Mouse (Mus musculus): ENCODE data around the gene Taar4. TPM values are rescaled to one million over a fixed set of nuclear protein-coding genes. Genes with fewer than 3 reads are reported as not detected.

Gene Taar4
- polyA plus RNA-seq, 1 experiment from 2014 or later = not detected

DNA sequence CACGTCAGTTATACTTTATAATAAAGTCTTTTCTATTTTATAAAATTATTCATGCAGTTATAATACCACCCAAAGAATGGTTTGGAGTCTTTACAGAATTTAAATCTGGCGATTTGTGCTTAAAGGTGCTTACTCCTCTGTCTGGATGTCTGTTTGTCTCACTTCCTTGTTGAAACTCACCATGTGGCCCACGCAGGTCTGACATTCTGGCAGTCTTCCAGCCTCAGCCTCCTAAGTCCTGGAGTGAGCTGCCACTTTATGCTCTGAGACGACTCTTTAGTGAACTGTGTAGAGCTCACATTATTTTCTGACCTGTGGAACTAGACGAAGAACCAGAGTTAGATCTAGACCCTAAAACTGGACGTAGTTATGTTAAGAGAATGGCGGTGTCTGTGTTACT is 12.3 kb upstream of the Taar4 start:
- DNase-seq (ENCODE audit: low spot score) = no peak
- H3K36me3 ChIP-seq (ENCODE audit: insufficient read depth, low read length) = no peaks in the 10 kb centered on the region

DNA sequence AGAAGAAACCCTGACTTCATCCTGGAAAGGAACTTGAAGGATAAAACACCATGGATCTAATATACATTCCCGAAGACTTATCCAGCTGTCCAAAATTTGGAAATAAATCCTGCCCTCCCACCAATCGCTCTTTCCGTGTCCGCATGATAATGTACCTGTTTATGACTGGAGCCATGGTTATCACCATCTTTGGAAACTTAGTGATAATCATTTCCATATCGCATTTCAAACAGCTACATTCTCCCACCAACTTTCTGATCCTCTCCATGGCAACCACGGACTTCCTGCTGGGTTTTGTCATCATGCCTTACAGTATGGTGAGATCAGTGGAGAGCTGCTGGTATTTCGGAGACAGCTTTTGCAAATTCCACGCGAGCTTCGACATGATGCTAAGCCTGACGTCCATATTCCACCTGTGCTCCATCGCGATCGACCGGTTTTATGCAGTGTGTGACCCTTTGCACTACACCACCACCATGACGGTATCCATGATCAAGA is 10.7 kb upstream of the Taar4 start, which contains the start of gene Taar3:
TSS of gene Taar3 (plus strand) at position 51 of the 498 bp plus-strand sequence.
- no peak within 1 kb of the TSS for H3K4me3 ChIP-seq (replicated peaks; ENCODE audit: low read depth, low read length)
- H3K27ac ChIP-seq = no peak within 1 kb of the TSS
- no peak within 1 kb of the TSS for H3K4me2 ChIP-seq (ENCODE audit: low read length)
- no peak within 1 kb of the TSS for H3K9ac ChIP-seq (ENCODE audit: low read depth, low read length)
- DNase-seq (ENCODE audit: low spot score) (no peak), ATAC-seq (replicated peaks; ENCODE audit: low FRiP score, low read depth) (no peak)
- 90% methylated on average over 16 of the region's 16 CpGs for WGBS
- no peaks in the 10 kb centered on the region for H3K36me3 ChIP-seq (ENCODE audit: insufficient read depth, low read length)
- H3K4me1 ChIP-seq (replicated peaks; ENCODE audit: insufficient read depth, low read length) = no peaks in the 10 kb centered on the region
- no peaks in the 10 kb centered on the region for H3K9me3 ChIP-seq (replicated peaks; ENCODE audit: low read length)
- no peaks in the 10 kb centered on the region for H3K27me3 ChIP-seq (ENCODE audit: insufficient read depth, low read length)
- no peak for TF ChIP-seq CTCF (IDR thresholded peaks at IDR 0.05; ENCODE audit: low read depth)

More for the DNA sequence above, 12.3 kb upstream of the Taar4 start:
- H3K4me1 ChIP-seq (replicated peaks; ENCODE audit: insufficient read depth, low read length) = no peaks in the 10 kb centered on the region
- no peak overlapping the region for H3K9ac ChIP-seq (ENCODE audit: low read depth, low read length)
- no peak overlapping the region for H3K4me3 ChIP-seq (replicated peaks; ENCODE audit: low read depth, low read length)
- ATAC-seq (replicated peaks; ENCODE audit: low FRiP score, low read depth) = no peak
- no peaks in the 10 kb centered on the region for H3K27me3 ChIP-seq (ENCODE audit: insufficient read depth, low read length)
- H3K9me3 ChIP-seq (replicated peaks; ENCODE audit: low read length) = no peaks in the 10 kb centered on the region
- no peak for TF ChIP-seq CTCF (IDR thresholded peaks at IDR 0.05; ENCODE audit: low read depth)
- H3K4me2 ChIP-seq (ENCODE audit: low read length) = no peak overlapping the region
- WGBS = 57% methylated on average over 7 of the region's 7 CpGs
- H3K27ac ChIP-seq = no peak overlapping the region

DNA sequence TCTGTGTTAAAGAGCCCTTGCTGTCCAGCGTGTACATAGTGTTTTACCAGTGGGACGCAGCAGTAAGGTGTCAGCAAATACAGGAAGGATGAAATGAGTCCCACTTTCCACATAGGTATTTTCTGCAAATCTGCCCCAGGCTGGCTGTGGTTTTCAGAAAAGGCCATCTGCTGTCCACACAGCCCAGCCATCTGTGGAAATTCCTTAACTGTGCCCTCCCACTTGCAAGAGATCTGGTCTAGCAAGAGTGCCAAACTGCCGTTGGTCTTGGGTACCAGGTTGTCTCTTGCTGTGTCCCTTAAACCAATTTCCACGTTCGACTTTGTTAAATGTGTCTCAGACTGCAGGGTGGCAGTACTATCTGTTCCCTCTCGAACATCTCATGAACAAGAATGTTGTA is 8.6 kb upstream of the Taar4 start:
- no peak for DNase-seq (ENCODE audit: low spot score)
- no peak overlapping the region for H3K9ac ChIP-seq (ENCODE audit: low read depth, low read length)

DNA sequence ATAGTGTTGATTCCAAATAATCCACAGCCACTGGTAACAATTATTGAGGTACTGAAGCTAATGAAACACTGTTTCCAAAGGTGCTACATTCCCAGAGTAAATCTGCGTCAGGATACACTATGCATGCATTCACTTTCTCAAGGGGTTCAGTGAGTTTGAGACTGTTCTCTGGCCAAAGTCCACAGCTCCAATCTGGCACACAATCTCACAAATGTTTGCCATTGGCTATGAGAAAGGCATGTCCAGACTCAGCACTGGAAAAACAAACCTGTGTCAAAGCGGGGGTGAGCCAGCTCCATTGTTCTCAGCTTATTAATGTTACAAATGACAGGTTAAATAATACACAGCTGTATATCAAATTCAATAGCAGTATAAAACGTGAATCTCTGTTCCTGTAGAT is 1.2 kb upstream of the Taar4 start:
- ATAC-seq (replicated peaks; ENCODE audit: low FRiP score, low read depth) (peak; percentile 80), DNase-seq (ENCODE audit: low spot score) (peak; percentile 33)
- Histone ChIP-seq H3K9me3 (replicated peaks; ENCODE audit: low read length) (no peaks in the 10 kb centered on the region), H3K36me3 (ENCODE audit: insufficient read depth, low read length) (no peaks in the 10 kb centered on the region), H3K4me1 (replicated peaks; ENCODE audit: insufficient read depth, low read length) (no peaks in the 10 kb centered on the region), H3K27me3 (ENCODE audit: insufficient read depth, low read length) (no peaks in the 10 kb centered on the region), H3K4me2 (ENCODE audit: low read length) (no peak overlapping the region), H3K4me3 (replicated peaks; ENCODE audit: low read depth, low read length) (no peak overlapping the region), H3K9ac (ENCODE audit: low read depth, low read length) (no peak overlapping the region), H3K27ac (no peak overlapping the region)
- no peak for TF ChIP-seq CTCF (IDR thresholded peaks at IDR 0.05; ENCODE audit: low read depth)
- WGBS = 24% methylated on average over 3 of the region's 3 CpGs

More for the DNA sequence above, 8.6 kb upstream of the Taar4 start:
- WGBS = 80% methylated on average over 6 of the region's 6 CpGs
- H3K27me3 ChIP-seq (ENCODE audit: insufficient read depth, low read length) = no peaks in the 10 kb centered on the region
- no peaks in the 10 kb centered on the region for H3K36me3 ChIP-seq (ENCODE audit: insufficient read depth, low read length)
- no peak overlapping the region for H3K27ac ChIP-seq
- no peak for TF ChIP-seq CTCF (IDR thresholded peaks at IDR 0.05; ENCODE audit: low read depth)
- no peaks in the 10 kb centered on the region for H3K4me1 ChIP-seq (replicated peaks; ENCODE audit: insufficient read depth, low read length)
- no peak for ATAC-seq (replicated peaks; ENCODE audit: low FRiP score, low read depth)
- no peak overlapping the region for H3K4me2 ChIP-seq (ENCODE audit: low read length)
- no peaks in the 10 kb centered on the region for H3K9me3 ChIP-seq (replicated peaks; ENCODE audit: low read length)
- H3K4me3 ChIP-seq (replicated peaks; ENCODE audit: low read depth, low read length) = no peak overlapping the region

DNA sequence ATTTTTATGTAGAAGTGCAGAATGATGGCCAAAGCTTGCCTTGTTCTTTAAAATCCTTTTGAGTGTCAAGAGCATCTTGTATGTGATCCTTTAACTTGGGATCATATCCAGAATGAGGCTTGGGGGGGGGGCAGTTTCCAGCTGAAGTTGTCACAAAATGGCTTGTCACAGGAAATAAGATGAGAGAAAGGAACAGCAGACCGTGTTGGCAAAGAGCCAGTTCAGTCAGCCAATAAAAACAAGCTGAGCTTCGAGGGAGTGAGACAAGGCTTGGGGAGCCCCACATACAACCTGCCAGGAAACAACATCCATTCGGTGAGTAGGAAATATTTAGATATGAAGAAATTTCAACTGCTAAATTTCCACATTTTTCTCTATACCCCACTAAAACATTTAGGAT is 3.1 kb downstream of the Taar4 start:
- no peak overlapping the region for H3K9ac ChIP-seq (ENCODE audit: low read depth, low read length)
- peak; percentile 23 for DNase-seq (ENCODE audit: low spot score)
- H3K27me3 ChIP-seq (ENCODE audit: insufficient read depth, low read length) = no peaks in the 10 kb centered on the region
- H3K4me3 ChIP-seq (replicated peaks; ENCODE audit: low read depth, low read length) = no peak overlapping the region
- no peak overlapping the region for H3K27ac ChIP-seq
- H3K4me2 ChIP-seq (ENCODE audit: low read length) = no peak overlapping the region
- H3K36me3 ChIP-seq (ENCODE audit: insufficient read depth, low read length) = no peaks in the 10 kb centered on the region
- no peak for TF ChIP-seq CTCF (IDR thresholded peaks at IDR 0.05; ENCODE audit: low read depth)
- no peaks in the 10 kb centered on the region for H3K4me1 ChIP-seq (replicated peaks; ENCODE audit: insufficient read depth, low read length)
- 21% methylated on average over 3 of the region's 3 CpGs for WGBS
- no peak for ATAC-seq (replicated peaks; ENCODE audit: low FRiP score, low read depth)
- H3K9me3 ChIP-seq (replicated peaks; ENCODE audit: low read length) = no peaks in the 10 kb centered on the region

DNA sequence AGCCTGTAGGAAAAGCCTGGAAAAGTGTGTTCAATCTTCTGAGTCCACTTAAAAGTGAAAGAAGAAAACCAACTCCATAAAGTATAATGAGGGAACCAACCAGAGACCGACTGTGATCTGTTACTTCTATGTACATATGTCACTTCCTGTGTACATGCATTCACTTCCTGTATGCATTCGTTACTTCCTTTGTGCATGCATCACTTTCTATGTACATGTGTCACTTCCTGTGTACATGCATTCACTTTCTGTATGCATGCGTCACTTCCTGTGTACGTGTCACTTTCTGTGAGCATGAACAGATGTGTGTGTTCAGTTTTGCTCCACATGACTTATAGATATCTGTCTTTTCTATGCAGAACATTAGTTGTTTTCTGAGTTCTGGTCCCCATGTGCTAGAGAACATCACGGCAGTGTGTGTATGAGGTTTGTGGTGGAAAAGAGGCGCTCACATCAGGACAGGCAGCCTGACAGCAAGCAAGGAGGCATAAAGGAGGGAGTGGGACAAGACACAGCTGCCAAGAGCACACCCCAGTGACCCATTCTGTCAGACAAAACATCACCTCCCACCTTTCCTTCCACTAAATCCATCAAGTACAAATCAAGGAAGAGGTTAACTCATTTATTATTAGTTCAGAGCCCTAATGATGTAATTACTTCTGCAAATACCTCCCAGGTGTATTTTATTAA is 4.8 kb downstream of the Taar4 start:
- WGBS = 57% methylated on average over 6 of the region's 6 CpGs
- no peaks in the 10 kb centered on the region for H3K4me1 ChIP-seq (replicated peaks; ENCODE audit: insufficient read depth, low read length)

More for the DNA sequence above, 4.8 kb downstream of the Taar4 start:
- no peak overlapping the region for H3K9ac ChIP-seq (ENCODE audit: low read depth, low read length)
- peak; percentile 55 for DNase-seq (ENCODE audit: low spot score)
- ATAC-seq (replicated peaks; ENCODE audit: low FRiP score, low read depth) = peak; percentile 46; the same call in 1 of the 2 replicates
- no peaks in the 10 kb centered on the region for H3K9me3 ChIP-seq (replicated peaks; ENCODE audit: low read length)
- H3K36me3 ChIP-seq (ENCODE audit: insufficient read depth, low read length) = no peaks in the 10 kb centered on the region
- H3K27ac ChIP-seq = no peak overlapping the region
- no peak overlapping the region for H3K4me2 ChIP-seq (ENCODE audit: low read length)
- no peak overlapping the region for H3K4me3 ChIP-seq (replicated peaks; ENCODE audit: low read depth, low read length)
- TF ChIP-seq CTCF (IDR thresholded peaks at IDR 0.05; ENCODE audit: low read depth) = no peak
- H3K27me3 ChIP-seq (ENCODE audit: insufficient read depth, low read length) = no peaks in the 10 kb centered on the region
